ENCODE assay signal across 8 mouse cellular contexts in the genomic region with DNA sequence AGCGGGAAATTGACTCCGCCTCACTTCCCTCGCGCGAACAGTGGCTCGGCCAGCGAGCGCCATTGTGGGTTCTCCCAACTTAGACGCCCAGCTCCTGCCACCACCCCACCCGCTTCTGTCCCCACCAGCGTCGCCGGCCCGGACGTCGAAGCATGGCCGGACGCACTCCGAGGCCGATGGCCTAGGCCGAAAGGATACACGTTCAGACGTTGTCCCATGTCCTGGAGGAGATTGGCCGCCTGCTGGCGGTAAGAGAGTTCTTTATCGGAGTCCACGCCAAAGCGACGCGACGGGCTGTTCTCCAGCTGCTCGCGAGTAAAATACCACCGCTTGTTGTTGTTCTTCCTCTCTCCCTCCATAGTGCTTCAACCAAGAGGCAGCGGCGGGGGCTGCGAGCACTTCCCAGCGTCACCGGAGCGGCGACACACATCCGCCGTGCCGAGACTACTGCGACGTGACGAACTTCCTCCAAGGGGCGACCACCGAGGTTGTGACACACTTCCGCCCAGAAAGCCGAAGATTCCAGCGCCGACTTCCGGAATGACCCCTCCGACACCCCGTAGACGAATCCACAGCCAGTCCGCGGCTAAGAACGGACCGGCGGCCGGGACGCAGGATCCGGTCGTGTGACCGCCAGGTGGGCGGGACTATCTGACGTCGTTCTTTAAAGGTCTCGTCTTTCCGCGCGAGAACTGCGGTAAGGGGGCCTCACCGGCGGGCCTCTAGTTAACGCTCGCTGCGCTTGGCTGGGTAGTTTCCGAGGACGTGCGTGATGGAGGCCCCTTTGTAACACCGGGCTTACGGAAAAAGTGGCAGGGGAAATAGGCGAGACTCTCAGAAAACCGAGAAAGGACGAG. TPM values are rescaled to one million over a fixed set of nuclear protein-coding genes. Genes with fewer than 3 reads are reported as not detected.
A peak's percentile ranks its signal among the peaks of the same experiment; 100 is the strongest.
DNase-seq lines count a peak whose midpoint lies in the region; ATAC-seq and TF ChIP-seq lines count a peak whose summit lies in the region.

No protein-coding gene starts in this region.

- H3K27me3 ChIP-seq in G1E (ENCODE audit: insufficient read depth, low read length), result no peaks in the 10 kb centered on the region
- no peaks in the 10 kb centered on the region for H3K27me3 ChIP-seq in forebrain, embryonic 16.5 days (replicated peaks; ENCODE audit: control insufficient read depth, insufficient read depth, low read length)
- no peaks in the 10 kb centered on the region for H3K27me3 ChIP-seq in lung, embryonic 14.5 days (ENCODE audit: insufficient read depth, low read length)
- no peaks in the 10 kb centered on the region for H3K27me3 ChIP-seq in thymus, adult 2 months (ENCODE audit: control insufficient read depth, insufficient read depth, low read length)

- peaks cover 44% of the 10 kb centered on the region for H3K36me3 ChIP-seq in G1E (replicated peaks)
- H3K36me3 ChIP-seq in forebrain, embryonic 16.5 days (ENCODE audit: control insufficient read depth, insufficient read depth), result peaks cover 4% of the 10 kb centered on the region
- H3K36me3 ChIP-seq in lung, embryonic 14.5 days (ENCODE audit: insufficient read depth), result peaks cover 24% of the 10 kb centered on the region
- 0 out of 2 replicates have a peak, but pooled peaks cover 8% of the 10 kb centered on the region for H3K36me3 ChIP-seq in thymus, adult 2 months (ENCODE audit: control insufficient read depth, insufficient read depth, low read length)

- H3K4me1 ChIP-seq in G1E (ENCODE audit: insufficient read depth, low read depth, low read length), result peaks cover 32% of the 10 kb centered on the region
- peaks cover 27% of the 10 kb centered on the region for H3K4me1 ChIP-seq in forebrain, embryonic 16.5 days (replicated peaks; ENCODE audit: control insufficient read depth, insufficient read depth, low read length)
- peaks cover 3% of the 10 kb centered on the region; the same call in 1 of the 2 replicates for H3K4me1 ChIP-seq in lung, embryonic 14.5 days (ENCODE audit: insufficient read depth)
- peaks cover 7% of the 10 kb centered on the region; the same call in 1 of the 2 replicates for H3K4me1 ChIP-seq in olfactory bulb, adult 2 months (ENCODE audit: control insufficient read depth, insufficient read depth, low read length)
- peaks cover 13% of the 10 kb centered on the region for H3K4me1 ChIP-seq in thymus, adult 2 months (replicated peaks; ENCODE audit: control insufficient read depth, insufficient read depth, low read length)

- no peaks in the 10 kb centered on the region for H3K9me3 ChIP-seq in G1E (replicated peaks)
- no peaks in the 10 kb centered on the region for H3K9me3 ChIP-seq in forebrain, embryonic 16.5 days (ENCODE audit: control insufficient read depth, low read length)
- no peaks in the 10 kb centered on the region for H3K9me3 ChIP-seq in lung, embryonic 14.5 days (ENCODE audit: low read depth, low read length)

- TF ChIP-seq CTCF in G1E (IDR thresholded peaks at IDR 0.05; ENCODE audit: low read depth, low read length), result no peak
- peak; percentile 67 for TF ChIP-seq CTCF in layer of hippocampus, adult 2 months (conservative IDR thresholded peaks at IDR 0.05)
- TF ChIP-seq CTCF in lung, embryonic 14.5 days (IDR thresholded peaks at IDR 0.05; ENCODE audit: low read depth), result peak; percentile 49
- peak; percentile 28; the same call in 1 of the 2 replicates for TF ChIP-seq CTCF in olfactory bulb, adult 2 months (IDR thresholded peaks at IDR 0.05; ENCODE audit: insufficient read depth, low read depth, low read length)
- peak; percentile 39; the same call in 1 of the 2 replicates for TF ChIP-seq CTCF in thymus, adult 2 months (IDR thresholded peaks at IDR 0.05; ENCODE audit: borderline replicate concordance, control insufficient read depth, extremely low read depth, insufficient read depth, low read length, poor library complexity)

- peak overlapping the region; percentile 85 for H3K9ac ChIP-seq in forebrain, embryonic 16.5 days (replicated peaks; ENCODE audit: low read depth, low read length)
- peak overlapping the region; percentile 95 for H3K9ac ChIP-seq in lung, embryonic 14.5 days

- peak; percentile 83 for DNase-seq in G1E (ENCODE audit: low spot score)
- DNase-seq in cerebellum, adult 18-20 months, result peak; percentile 99 to 100
- peak; percentile 99 to 100 for DNase-seq in heart, postnatal 36 days
- peak; percentile 100 for DNase-seq in layer of hippocampus, adult 2 months (ENCODE audit: low spot score in 2 of 2)
- peak; percentile 100 for DNase-seq in lung, embryonic 14.5 days
- peak; percentile 100 for DNase-seq in thymus, adult 2 months

- peak overlapping the region; percentile 98 for H3K4me3 ChIP-seq in G1E (ENCODE audit: low read depth, low read length)
- H3K4me3 ChIP-seq in forebrain, embryonic 16.5 days (replicated peaks; ENCODE audit: low read length), result peak overlapping the region; percentile 86
- peak overlapping the region; percentile 81 for H3K4me3 ChIP-seq in layer of hippocampus, adult 2 months
- peak overlapping the region; percentile 92 for H3K4me3 ChIP-seq in lung, embryonic 14.5 days (ENCODE audit: low read depth, low read length)
- peak overlapping the region; percentile 96 for H3K4me3 ChIP-seq in olfactory bulb, adult 2 months (ENCODE audit: insufficient read depth, low read depth, low read length)
- peak overlapping the region; percentile 78 for H3K4me3 ChIP-seq in thymus, adult 2 months (ENCODE audit: control insufficient read depth, insufficient read depth, low read length)

- TF ChIP-seq POLR2A in olfactory bulb, adult 2 months (IDR thresholded peaks at IDR 0.05; ENCODE audit: insufficient read depth, low read depth, low read length), result peak; percentile 91
- peak; percentile 95 for TF ChIP-seq POLR2A in thymus, adult 2 months (IDR thresholded peaks at IDR 0.05; ENCODE audit: control insufficient read depth, extremely low read depth, insufficient read depth, low read length, poor library complexity)

- under 1% methylated on average over 88 of the region's 88 CpGs for WGBS in forebrain, embryonic 16.5 days
- under 1% methylated on average over 88 of the region's 88 CpGs for WGBS in lung, embryonic 14.5 days
- under 1% methylated on average over 88 of the region's 88 CpGs for WGBS in olfactory bulb, adult 2 months
- under 1% methylated on average over 88 of the region's 88 CpGs for WGBS in thymus, adult 2 months

- ATAC-seq in G1E (ENCODE audit: extremely low read depth, insufficient number of reproducible peaks, low FRiP score, poor library complexity, severe bottlenecking), result peak; percentile 95
- ATAC-seq in forebrain, embryonic 16.5 days, result peak; percentile 98
- peak; percentile 96 for ATAC-seq in lung, embryonic 14.5 days (ENCODE audit: insufficient read depth)

- intact Hi-C loops in heart, postnatal 36 days (cut with DNase I), result loop anchor here (1.0 to 5.0 kb wide), 3 partner anchors 34 to 130 kb away; no protein-coding TSS in a partner anchor

- peak overlapping the region; percentile 86 for H3K4me2 ChIP-seq in forebrain, embryonic 16.5 days (ENCODE audit: low read length)
- peak overlapping the region; percentile 87 for H3K4me2 ChIP-seq in lung, embryonic 14.5 days

- peak overlapping the region; percentile 93 for H3K27ac ChIP-seq in forebrain, embryonic 16.5 days (ENCODE audit: low read length)
- peak overlapping the region; percentile 98 for H3K27ac ChIP-seq in layer of hippocampus, adult 2 months
- H3K27ac ChIP-seq in lung, embryonic 14.5 days (ENCODE audit: low read depth), result peak overlapping the region; percentile 97
- peak overlapping the region; percentile 85 for H3K27ac ChIP-seq in olfactory bulb, adult 2 months (ENCODE audit: insufficient read depth, low read depth, low read length)
- peak overlapping the region; percentile 86 for H3K27ac ChIP-seq in thymus, adult 2 months (ENCODE audit: control insufficient read depth, insufficient read depth, low read length)

RNA-seq across cellular contexts. Expression of a gene that starts 3.2 kb away (rescaled TPM):
- total RNA-seq in G1E (2014; fragmentation: Nextera tagmentation) (76.1 and 84.6 TPM in 2 replicates), G1E (2017) (74.6 and 78.2 TPM in 2 replicates)
- 5.7 and 6.4 TPM in 2 replicates for polyA plus RNA-seq in G1E (2012)
- 74.5 and 78.4 TPM in 2 replicates for polyA plus RNA-seq in forebrain, embryonic 16.5 days (2015; fragmentation: Nextera tagmentation; extraction: Ambion mirVana)
- 10 to 100 TPM; 27.6 to 32.1 TPM for total RNA-seq in heart, postnatal 36 days (2021)
- total RNA-seq in layer of hippocampus, adult 2 months (2021), result 10 to 100 TPM; 43.8 to 48.3 TPM
- 57.7 and 58.5 TPM in 2 replicates for polyA plus RNA-seq in lung, embryonic 14.5 days (2014; fragmentation: Nextera tagmentation; extraction: Ambion mirVana)
- polyA plus RNA-seq in olfactory bulb, adult 2 months (2012; ENCODE audit: insufficient read depth, insufficient read length, low replicate concordance, missing spikeins), result 109 TPM in 1 of 2 replicates, not detected in the other
- 26.8 and 32.0 TPM in 2 replicates for polyA plus RNA-seq in thymus, adult 2 months (2012; rRNA removed)

RNA-seq across cellular contexts. Expression of a gene that starts 3.3 kb away (rescaled TPM):
- not detected in 2 replicates for total RNA-seq in G1E (2014; fragmentation: Nextera tagmentation)
- not detected in 2 replicates for total RNA-seq in G1E (2017)
- polyA plus RNA-seq in G1E (2012), result not detected in 2 replicates
- 0.56 TPM in 1 of 2 replicates, not detected in the other for polyA plus RNA-seq in forebrain, embryonic 16.5 days (2015; fragmentation: Nextera tagmentation; extraction: Ambion mirVana)
- 1 to 10 TPM; 1.6 TPM for total RNA-seq in heart, postnatal 36 days (2021)
- total RNA-seq in layer of hippocampus, adult 2 months (2021), result not detected
- polyA plus RNA-seq in lung, embryonic 14.5 days (2014; fragmentation: Nextera tagmentation; extraction: Ambion mirVana), result 0.50 TPM in 1 of 2 replicates, not detected in the other
- polyA plus RNA-seq in olfactory bulb, adult 2 months (2012; ENCODE audit: insufficient read depth, insufficient read length, low replicate concordance, missing spikeins), result not detected in 2 replicates
- 0.31 TPM in 1 of 2 replicates, not detected in the other for polyA plus RNA-seq in thymus, adult 2 months (2012; rRNA removed)

RNA-seq across cellular contexts. Expression of a gene that starts 33.4 kb away (rescaled TPM):
- total RNA-seq in G1E (2014; fragmentation: Nextera tagmentation), result 26.9 and 39.8 TPM in 2 replicates
- total RNA-seq in G1E (2017), result 49.1 and 50.4 TPM in 2 replicates
- polyA plus RNA-seq in G1E (2012), result 44.3 and 52.5 TPM in 2 replicates
- 130 and 141 TPM in 2 replicates for polyA plus RNA-seq in forebrain, embryonic 16.5 days (2015; fragmentation: Nextera tagmentation; extraction: Ambion mirVana)
- 10 to 100 TPM; 75.0 to 79.4 TPM for total RNA-seq in heart, postnatal 36 days (2021)
- total RNA-seq in layer of hippocampus, adult 2 months (2021), result 10 to 100 TPM; 62.2 to 62.5 TPM
- 113 and 121 TPM in 2 replicates for polyA plus RNA-seq in lung, embryonic 14.5 days (2014; fragmentation: Nextera tagmentation; extraction: Ambion mirVana)
- polyA plus RNA-seq in olfactory bulb, adult 2 months (2012; ENCODE audit: insufficient read depth, insufficient read length, low replicate concordance, missing spikeins), result not detected in 2 replicates
- 71.6 and 78.4 TPM in 2 replicates for polyA plus RNA-seq in thymus, adult 2 months (2012; rRNA removed)

RNA-seq across cellular contexts. Expression of a gene that starts 42.4 kb away (rescaled TPM):
- total RNA-seq in G1E (2014; fragmentation: Nextera tagmentation), result 5.0 TPM in 1 of 2 replicates, not detected in the other
- 0.22 TPM in 1 of 2 replicates, not detected in the other for total RNA-seq in G1E (2017)
- not detected in 2 replicates for polyA plus RNA-seq in G1E (2012)
- 11.2 and 16.1 TPM in 2 replicates for polyA plus RNA-seq in forebrain, embryonic 16.5 days (2015; fragmentation: Nextera tagmentation; extraction: Ambion mirVana)
- 100 to 1,000 TPM; 207 TPM for total RNA-seq in heart, postnatal 36 days (2021)
- 10 to 100 TPM; 49.6 to 52.4 TPM for total RNA-seq in layer of hippocampus, adult 2 months (2021)
- 20.5 and 21.8 TPM in 2 replicates for polyA plus RNA-seq in lung, embryonic 14.5 days (2014; fragmentation: Nextera tagmentation; extraction: Ambion mirVana)
- 87.5 TPM in 1 of 2 replicates, not detected in the other for polyA plus RNA-seq in olfactory bulb, adult 2 months (2012; ENCODE audit: insufficient read depth, insufficient read length, low replicate concordance, missing spikeins)
- polyA plus RNA-seq in thymus, adult 2 months (2012; rRNA removed), result 211 and 230 TPM in 2 replicates

Comparison
In these comparisons a context has a peak if more than half of its experiments do, and no peak if none do; other contexts are left out.
1. Peak in every context shown above with its lines: DNase-seq, ATAC-seq, H3K4me3 ChIP-seq and H3K27ac ChIP-seq.